Mouse (Mus musculus) T-helper 17 cell (primary cell): ENCODE results near the gene Lrrc28.

ENCODE experiments used
- in situ Hi-C, 2 experiments: fragments of 300-600 bp; cut with MboI, MseI; formaldehyde crosslinking; loops; 1 replicate in 1 of 2; 2 replicates in 1 of 2; pipeline ENCODE4 v1.15.1; 2025; ENCODE audit warnings: high pct_unique_total_duplicates in 2 of 2

Gene Lrrc28

DNA sequence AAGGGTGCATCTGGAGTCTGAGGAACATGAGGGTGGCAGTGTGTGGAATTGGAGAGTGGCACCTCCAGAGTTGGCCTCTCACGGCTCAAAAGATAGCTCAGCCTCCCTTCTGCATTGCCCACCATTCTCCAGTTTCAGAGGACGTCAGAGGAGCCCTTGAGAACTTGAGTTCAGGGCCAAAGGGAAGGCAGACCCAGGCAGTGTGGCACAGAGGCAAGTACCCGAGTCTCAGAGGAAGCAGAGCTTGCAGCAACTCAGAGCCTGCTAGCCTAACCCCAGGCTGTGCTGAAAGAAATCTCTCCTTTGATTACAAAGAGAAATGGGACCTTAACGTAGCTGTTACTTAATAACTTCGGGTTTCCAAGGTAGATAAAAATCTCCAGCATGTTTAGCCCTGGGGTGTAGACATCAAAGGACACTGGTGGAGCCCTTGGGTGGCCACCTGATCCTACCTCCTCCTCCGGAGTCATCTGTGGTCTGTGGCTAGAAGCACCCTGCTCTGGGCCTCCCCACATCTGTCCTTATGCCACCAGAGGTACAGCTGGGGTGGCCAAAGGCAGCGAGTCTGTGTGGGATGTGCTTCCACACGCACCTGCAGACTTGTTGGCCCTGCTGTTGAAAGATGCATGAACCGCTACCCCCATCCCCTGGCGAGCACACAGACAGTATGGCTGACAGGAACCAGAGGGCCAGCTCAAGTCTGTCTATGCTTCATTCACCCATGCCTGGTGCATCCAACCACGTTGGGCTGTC, 144.8 kb downstream of the Lrrc28 start:
- in situ Hi-C loops, result no loop called here

DNA sequence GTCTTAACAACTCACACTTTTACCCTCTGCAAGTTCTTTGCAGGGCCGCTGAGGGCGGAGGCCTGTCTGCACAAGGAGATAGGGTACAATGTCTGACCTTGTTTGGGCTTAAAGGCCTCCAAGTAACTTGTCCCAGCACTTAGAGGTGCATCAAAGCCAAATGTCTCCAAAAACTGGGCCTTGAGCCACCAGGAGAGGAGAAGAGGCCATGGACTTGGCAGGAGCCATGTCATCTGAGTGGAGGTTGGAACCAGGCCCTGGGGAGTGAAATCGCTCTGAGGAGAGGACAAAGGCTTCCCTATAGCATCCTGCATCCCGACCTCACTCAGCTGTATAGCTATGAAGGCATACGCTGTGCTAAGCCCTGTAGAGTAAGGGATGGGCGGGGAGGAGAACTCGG, 145.6 kb downstream of the Lrrc28 start:
- in situ Hi-C loops, result no loop called here

DNA sequence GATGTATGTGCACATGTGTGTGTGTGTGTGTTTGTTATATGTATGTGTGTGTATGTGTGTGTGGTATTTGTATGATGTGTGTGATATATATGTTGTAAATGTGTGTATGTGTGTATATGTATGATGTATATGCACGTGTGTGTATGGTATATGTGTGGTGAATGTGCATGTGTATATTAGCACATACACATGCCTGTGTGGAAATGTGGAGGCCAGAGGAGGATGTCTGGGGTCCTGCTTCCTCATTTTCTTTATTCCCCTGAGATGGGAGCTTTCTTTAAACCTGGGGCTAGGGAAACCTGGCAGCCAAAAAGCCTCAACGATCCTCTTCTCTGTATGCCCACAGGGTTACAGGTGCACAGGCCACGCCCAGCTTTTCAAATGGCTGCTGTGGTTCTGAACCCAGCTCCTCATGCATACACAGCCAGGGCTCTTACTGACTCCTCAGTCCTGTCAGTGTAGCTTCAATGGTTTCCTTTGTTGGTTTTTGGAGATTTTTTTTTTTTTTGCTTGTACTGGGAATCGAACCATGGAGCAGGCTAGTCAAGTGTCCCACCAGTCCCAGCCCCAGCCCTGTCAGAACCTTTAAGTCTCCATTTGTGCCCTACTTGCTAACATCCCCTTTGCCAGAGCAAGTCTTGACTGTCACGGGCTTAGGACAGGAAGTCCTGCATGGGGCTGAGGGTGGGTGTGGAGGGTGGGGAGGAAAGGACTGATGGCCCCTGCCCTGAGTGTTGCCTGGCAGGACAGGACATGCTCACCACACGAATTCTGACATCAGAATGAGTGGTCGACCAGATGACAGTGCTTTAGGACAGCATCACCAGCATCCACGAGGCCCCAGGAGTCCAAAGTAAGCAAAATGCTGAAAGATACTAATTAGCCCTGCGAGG, 151.0 kb downstream of the Lrrc28 start:
- in situ Hi-C loops, result no loop called here

DNA sequence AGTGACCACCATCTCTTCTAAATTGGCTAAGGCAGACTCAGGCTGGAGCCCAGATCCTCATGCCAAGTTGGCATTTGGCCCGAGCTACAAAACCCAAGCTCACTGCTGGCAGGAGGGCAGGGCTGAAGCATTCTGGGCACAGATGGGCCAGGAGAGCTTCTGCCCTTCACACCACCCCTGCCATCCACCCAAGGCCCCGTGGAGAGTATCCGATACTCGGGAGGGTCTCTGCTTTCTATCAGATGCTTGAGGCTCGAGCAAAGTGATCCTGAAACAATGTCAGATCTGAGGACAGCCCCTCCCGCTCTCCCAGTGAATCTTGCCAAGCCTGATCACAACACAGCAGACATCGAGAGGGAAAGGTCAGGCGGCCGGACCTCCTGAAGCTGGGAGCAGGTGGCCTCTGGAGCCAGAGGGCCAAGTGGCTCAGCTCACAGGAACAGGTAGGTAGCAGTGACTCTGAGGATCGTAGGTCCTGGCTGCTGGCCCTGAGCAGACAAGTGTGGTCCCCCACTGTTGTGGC, 157.1 kb downstream of the Lrrc28 start:
- in situ Hi-C loops, result no loop called here

DNA sequence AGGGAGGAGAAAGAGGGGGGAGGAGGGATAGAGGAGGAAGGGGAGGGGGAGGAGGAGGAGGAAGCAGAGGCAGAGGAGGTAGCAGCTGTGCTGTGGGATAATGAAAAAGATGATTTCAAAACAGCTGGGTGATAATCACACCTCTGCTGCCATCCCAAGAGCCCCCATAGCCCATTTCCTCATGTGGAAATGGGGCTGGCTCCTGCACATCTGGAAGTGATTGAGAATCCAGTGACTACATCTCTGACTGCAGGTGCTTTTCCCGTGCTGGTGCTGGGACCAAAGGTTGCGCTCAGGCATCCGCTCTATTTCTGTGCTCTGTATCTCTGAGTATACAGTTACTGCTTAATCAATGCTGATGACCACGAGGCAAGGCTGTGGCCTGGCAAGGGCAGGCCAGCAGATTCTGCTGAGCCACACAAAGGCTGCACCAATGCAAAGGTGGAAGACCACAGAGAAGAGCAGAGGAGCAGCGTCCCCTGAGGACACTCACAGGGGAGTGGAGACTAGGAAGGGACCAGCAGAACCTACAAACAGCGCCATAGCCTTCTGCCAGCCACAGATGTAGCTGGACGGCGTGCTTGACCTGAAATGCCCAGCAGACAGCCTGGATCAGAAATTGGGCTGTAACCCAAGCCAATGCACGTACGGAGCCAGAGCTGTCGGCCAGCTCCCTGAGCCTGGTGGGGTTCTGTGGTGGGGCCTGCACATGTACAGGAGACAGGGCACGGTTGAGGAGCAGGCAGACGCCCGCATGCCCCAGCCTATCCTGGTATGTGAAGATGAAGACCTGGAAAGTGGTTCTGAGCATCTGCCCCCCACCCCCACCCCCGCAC, 157.9 kb downstream of the Lrrc28 start:
- in situ Hi-C loops, result no loop called here

DNA sequence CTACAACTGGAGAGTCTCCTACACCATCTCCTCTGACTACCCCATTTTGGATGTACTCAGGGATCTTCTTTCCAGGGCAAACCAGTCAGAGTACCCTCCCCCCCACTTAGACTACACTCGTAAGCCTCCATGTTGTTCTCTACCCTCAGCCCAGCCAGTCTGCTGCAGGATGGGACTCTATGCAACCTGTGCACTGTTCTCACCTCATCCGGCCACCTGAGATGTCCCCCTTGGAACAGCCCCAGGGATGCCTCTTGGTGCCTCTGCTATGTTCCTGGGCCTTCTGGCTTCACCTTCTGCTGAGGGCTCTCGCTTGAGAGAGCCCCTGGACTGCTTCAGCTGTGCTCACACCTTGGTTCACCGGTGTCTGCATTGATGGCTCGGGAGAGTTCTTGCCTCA, 158.7 kb downstream of the Lrrc28 start:
- in situ Hi-C loops, result no loop called here

DNA sequence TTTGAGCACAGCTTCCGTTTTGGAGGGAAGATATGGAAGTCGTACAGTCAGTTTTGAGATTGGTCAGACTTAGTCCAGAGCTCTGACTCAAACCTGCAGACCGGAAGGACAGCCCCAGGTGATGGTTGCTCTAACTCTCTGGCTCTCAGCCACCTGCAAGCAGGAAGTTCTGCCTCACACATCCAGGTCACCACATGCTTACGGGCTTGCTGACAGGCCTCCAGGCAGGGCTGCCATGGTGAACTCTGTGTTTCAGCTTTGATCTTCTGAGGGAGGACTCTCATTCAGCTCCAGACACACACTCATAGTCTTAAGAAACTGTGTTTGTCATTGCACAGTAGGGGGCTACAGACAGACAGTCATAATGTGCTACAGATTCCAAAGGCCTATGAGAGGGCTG, 161.4 kb downstream of the Lrrc28 start:
- in situ Hi-C loops, result no loop called here

DNA sequence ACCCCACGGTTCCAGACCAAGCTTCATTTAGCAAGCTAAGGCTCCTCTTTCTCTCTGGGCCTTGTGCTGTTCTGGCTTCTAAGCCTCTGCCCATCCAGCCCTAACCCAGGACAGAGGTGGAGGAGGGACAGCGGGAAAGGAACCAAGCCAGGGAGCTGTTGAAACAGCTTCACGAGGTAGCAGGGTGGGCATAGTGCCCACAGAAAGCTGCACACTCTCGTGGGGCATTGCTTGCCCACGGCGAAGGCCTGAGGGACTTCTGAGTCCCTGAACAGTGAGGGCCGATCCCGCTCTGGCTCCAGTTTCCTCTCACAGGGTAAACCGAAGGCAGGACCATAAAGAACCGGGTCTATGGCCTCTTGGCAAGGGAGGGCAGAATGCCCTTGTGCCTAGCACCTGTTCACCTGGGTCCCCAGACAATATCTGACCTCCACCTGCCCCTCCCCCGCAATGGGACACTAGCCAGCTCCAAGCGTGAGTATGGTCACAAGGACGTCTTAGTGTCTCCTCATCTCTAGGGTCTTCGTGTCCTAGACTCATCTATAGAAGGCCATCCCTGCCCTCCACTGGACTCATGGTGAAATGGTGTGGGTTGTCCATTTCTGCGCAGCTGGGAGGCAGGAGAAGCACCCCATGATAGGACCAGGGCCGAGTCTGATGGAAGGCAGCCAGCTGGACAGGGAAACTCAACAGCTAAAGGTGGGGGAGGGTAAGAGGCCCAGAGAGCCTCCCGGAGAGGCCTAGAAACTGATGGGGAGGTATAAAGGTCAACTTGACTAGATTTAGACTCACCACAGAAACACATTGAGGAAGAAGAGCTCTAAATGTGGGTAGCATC, 165.3 kb downstream of the Lrrc28 start:
- in situ Hi-C loops, result no loop called here

DNA sequence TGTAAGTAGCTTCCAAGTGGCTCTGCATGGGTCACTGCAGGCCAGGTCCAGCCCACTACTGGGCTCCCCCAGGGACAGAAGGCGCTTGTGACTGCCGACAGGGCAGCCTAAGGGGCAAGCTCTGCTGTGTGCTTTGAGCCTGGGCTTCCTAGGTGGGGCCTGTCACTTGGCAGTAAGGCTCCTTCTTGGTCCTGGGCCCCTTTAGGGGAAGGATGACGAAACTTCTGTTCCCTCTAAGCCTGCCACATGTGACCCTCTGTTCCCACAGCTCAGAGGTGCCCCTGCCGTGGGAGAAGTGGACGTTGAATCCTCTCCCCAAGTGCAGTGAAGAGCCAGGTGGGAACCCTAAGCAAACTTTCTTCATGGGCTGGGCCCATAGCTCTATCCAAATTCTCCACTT, 165.9 kb downstream of the Lrrc28 start:
- in situ Hi-C loops, result no loop called here

DNA sequence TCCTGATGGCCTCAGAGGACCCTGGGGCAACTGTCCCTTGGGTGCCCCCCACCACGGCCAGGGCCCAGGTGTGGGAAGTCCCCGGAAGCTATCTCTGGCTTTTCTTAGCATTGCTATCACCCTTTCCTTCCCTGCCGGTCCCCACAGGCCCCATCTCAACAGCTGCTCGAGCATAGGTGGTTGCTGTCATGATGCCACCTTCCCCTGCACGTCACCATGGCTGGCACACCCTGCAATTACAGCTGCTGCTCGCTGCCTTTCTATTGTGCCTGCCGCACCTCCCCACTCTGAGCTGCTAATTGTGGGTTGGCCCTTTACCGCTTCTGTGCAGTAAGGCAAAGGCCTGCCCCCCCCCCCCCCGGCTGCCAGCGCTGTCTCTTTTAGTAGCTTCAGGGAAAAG, 167.1 kb downstream of the Lrrc28 start:
- in situ Hi-C loops, result no loop called here

DNA sequence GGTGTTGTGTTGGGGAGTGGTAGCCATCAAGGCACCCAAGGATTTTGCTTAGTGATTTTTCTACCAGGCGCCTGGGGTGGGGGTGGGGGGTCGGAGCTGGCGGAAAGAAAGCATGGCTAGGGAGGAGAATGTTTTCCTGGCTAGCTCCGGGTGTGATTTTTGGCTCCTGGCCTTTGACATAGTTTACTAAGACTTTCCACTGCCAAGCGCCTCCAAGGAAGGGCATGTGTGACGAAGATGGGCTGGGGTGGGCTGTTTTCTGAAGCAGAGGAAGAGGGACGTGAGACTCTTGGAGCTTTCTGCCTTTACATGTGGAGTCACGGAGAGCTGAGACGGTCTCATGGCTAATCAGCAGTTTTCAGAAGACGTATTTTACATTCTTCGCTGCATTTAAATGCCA, 173.8 kb downstream of the Lrrc28 start:
- in situ Hi-C loops, result no loop called here

DNA sequence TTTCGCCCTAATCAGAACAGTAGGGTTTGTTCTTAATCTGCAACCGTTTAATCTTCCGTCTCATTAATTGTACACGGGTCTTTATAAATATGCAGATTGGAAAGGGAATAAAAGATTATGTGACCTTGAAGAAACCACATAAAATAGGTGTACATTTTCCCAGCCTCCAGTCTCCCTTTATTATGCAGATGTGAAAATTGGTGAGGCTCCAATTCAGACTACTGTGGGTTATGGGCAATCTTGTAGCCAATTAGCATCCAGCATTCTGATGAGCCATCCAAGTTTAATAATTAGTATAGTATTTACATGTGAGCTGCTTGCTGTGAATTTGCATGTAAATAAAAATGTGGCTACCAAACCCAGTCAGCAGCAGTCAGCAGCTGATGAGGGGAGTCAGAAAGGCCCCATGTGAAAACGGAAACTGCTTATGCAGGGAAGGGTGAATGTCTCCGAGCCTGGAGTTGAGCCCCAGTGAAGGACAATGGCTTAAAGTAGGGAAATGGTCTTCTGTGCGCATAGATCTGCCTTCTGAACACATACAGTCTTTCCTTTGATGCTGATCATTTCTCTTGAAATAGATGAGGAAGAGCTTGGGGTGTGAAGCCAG, 176.2 kb downstream of the Lrrc28 start:
- in situ Hi-C loops, result no loop called here

DNA sequence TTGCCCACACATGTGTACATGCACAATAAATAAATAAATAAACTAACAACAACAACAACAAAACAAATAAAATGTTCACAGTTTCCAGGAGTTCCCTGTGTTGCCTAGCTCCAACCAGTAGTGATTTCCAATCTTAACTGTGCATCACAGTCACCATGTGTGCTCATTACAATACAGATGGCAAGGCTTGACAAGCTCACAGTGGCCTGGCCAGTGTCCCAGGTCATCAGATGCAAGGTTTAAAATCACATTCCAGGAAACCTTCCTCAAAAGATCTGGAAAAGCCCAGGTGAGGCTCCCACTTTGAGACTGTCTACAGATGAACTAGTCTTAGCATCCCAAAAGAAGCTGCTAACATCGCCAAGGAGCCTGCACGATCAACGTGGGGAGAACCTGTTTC, 176.9 kb downstream of the Lrrc28 start:
- in situ Hi-C loops, result no loop called here

DNA sequence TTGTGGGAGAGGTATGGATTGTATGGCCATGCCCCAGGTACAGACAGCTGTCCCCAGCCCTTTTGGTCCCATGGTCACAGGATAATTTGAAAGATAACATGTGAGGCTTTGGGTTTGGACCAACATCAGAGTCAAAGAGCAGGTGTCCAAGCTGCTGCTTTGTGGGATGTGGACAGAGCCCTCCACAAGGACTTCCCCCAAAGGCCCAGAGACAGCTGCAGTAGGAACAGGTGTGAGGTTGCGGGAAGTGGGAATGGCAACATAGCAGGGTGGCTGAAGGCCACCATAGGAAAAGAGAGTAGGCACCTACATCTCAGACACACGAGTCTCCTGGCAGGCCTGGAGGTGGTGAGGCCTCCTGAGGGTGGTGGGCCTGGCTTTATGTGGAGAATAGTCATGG, 178.7 kb downstream of the Lrrc28 start:
- in situ Hi-C loops, result no loop called here

DNA sequence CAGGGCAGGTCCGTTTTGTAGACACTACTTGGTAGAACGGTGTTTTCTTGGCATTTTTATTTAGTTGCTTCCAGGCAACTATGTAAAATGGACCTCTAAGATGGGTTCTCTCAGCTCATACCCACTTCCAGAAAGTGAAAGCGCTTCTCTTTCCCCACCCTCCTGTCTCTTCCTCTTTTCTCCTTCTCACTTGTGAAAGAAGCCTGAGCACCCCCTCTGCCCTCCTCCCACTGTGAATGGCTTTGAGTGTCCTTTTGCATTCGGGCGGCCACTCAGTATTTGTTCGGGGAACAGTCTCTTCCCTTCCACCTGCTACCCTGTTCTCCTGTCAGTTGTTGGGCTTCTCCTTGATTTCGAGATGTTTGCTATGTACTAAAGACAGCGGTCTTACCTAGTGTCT, 180.4 kb downstream of the Lrrc28 start:
- in situ Hi-C loops, result no loop called here

DNA sequence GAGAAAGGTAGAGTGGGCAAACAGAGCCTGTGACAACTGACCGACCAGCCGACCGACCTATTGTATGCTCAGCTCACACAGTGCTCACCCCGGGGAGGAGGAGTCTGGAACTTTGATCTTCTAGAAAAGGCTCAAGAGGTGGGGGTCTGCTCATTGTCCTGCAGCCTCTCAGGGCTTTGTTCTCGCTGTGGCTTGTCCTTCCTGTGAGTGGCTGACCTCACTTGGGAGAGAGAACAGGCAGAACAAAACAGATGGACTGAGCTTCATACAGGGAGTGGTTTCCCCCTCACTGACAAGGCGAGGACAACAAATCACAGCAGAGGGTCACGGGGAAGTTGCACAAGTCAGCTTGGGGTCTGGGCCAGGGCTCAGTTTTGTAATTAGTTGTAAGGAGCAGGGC, 181.5 kb downstream of the Lrrc28 start:
- in situ Hi-C loops, result no loop called here
